Mouse (Mus musculus) midbrain, embryonic 13.5 days (tissue): ENCODE data around the gene Cald1. TPM values are rescaled to one million over a fixed set of nuclear protein-coding genes. Genes with fewer than 3 reads are reported as not detected.

Experiments used
- ATAC-seq: fragments of 200-750 bp; cut with Nextera tagmentation; 2 replicates; pipeline ENCODE4 v1.8.0; 2017; ENCODE audit warnings: mild to moderate bottlenecking, moderate TSS enrichment, moderate library complexity
- H3K27ac ChIP-seq: fragments of 300-500 bp; sonication (generic); 2 replicates; pipeline ENCODE4 v1.5.1; 2015; ENCODE audit warnings: inconsistent platforms, mild to moderate bottlenecking, moderate library complexity
- H3K27me3 ChIP-seq: fragments of 300-500 bp; sonication (generic); 2 replicates; pipeline ENCODE4 v1.6.1; 2015; ENCODE audit warnings: mild to moderate bottlenecking, inconsistent platforms
- H3K36me3 ChIP-seq: fragments of 300-500 bp; sonication (generic); 2 replicates; pipeline ENCODE4 v1.6.1; 2015; ENCODE audit warnings: mild to moderate bottlenecking, inconsistent platforms
- H3K4me1 ChIP-seq: fragments of 300-500 bp; sonication (generic); replicated peaks from 2 replicates; pipeline ENCODE4 v1.6.1; 2015; ENCODE audit warnings: inconsistent platforms
- H3K4me2 ChIP-seq: fragments of 300-500 bp; sonication (generic); replicated peaks from 2 replicates; pipeline ENCODE4 v1.6.1; 2015; ENCODE audit warnings: moderate library complexity, mild to moderate bottlenecking, inconsistent platforms
- H3K4me3 ChIP-seq: fragments of 300-500 bp; sonication (generic); replicated peaks from 2 replicates; pipeline ENCODE4 v1.5.1; 2015; ENCODE audit warnings: mild to moderate bottlenecking, inconsistent platforms
- H3K9ac ChIP-seq: fragments of 300-500 bp; sonication (generic); replicated peaks from 2 replicates; pipeline ENCODE4 v1.6.1; 2015; ENCODE audit warnings: mild to moderate bottlenecking, inconsistent platforms
- H3K9me3 ChIP-seq: fragments of 300-500 bp; sonication (generic); 2 replicates; pipeline ENCODE4 v1.6.1; 2016; ENCODE audit warnings: mild to moderate bottlenecking, inconsistent platforms
- WGBS: fragments of 180-500 bp; shearing (Covaris S2); methylation state at CpG from one replicate; pipeline ENCODE4 v1.1.7; 2015; 5-methylcytosine and 5-hydroxymethylcytosine counted together
- polyA plus RNA-seq: library from polyadenylated mRNA; unstranded; fragments of >200 nt; fragmentation: Nextera tagmentation; extraction: Ambion mirVana; gene quantifications from 2 replicates; pipeline ENCODE4 v1.2.1, GENCODE M21; 2015

Cald1 gene
- polyA plus RNA-seq, 1 experiment from 2014 or later: 83.7 TPM

- no peak for ATAC-seq
- 15% methylated on average over 1 of the region's 1 CpGs for WGBS
- Histone ChIP-seq H3K27ac (no peak overlapping the region), H3K4me1 (no peaks in the 10 kb centered on the region), H3K36me3 (no peaks in the 10 kb centered on the region), H3K9ac (no peak overlapping the region), H3K9me3 (no peaks in the 10 kb centered on the region), H3K4me2 (no peak overlapping the region), H3K27me3 (no peaks in the 10 kb centered on the region), H3K4me3 (no peak overlapping the region)
These were observed 21.9 kb downstream of the Cald1 start for GRCm38 (mm10) chr6:34620242-34620641.

GRCm38 (mm10) chr6:34622865-34623264 is 24.6 kb downstream of the Cald1 start:
- Histone ChIP-seq H3K4me1 (no peaks in the 10 kb centered on the region), H3K27me3 (no peaks in the 10 kb centered on the region), H3K4me2 (no peak overlapping the region), H3K9me3 (no peaks in the 10 kb centered on the region), H3K27ac (no peak overlapping the region), H3K36me3 (no peaks in the 10 kb centered on the region), H3K9ac (no peak overlapping the region), H3K4me3 (no peak overlapping the region)
- 61% methylated on average over 6 of the region's 6 CpGs for WGBS
- no peak for ATAC-seq

GRCm38 (mm10) chr6:34623290-34623689 is 25.0 kb downstream of the Cald1 start:
- ATAC-seq: no peak
- Histone ChIP-seq H3K4me1 (no peaks in the 10 kb centered on the region), H3K4me3 (no peak overlapping the region), H3K36me3 (no peaks in the 10 kb centered on the region), H3K27me3 (no peaks in the 10 kb centered on the region), H3K27ac (no peak overlapping the region), H3K9me3 (no peaks in the 10 kb centered on the region), H3K9ac (no peak overlapping the region), H3K4me2 (no peak overlapping the region)
- WGBS: 48% methylated on average over 7 of the region's 7 CpGs

- Histone ChIP-seq H3K4me3 (no peak overlapping the region), H3K4me1 (no peaks in the 10 kb centered on the region), H3K9me3 (no peaks in the 10 kb centered on the region), H3K27me3 (no peaks in the 10 kb centered on the region), H3K4me2 (no peak overlapping the region), H3K9ac (no peak overlapping the region), H3K36me3 (no peaks in the 10 kb centered on the region), H3K27ac (no peak overlapping the region)
- WGBS: 84% methylated on average over 3 of the region's 3 CpGs
- no peak for ATAC-seq
These were observed 26.2 kb downstream of the Cald1 start for GRCm38 (mm10) chr6:34624536-34624935.

- Histone ChIP-seq H3K27ac (no peak overlapping the region), H3K27me3 (no peaks in the 10 kb centered on the region), H3K4me1 (no peaks in the 10 kb centered on the region), H3K36me3 (no peaks in the 10 kb centered on the region), H3K9me3 (no peaks in the 10 kb centered on the region), H3K4me2 (no peak overlapping the region), H3K4me3 (no peak overlapping the region), H3K9ac (no peak overlapping the region)
- WGBS: 89% methylated on average over 8 of the region's 8 CpGs
- ATAC-seq: no peak
These were observed 28.4 kb downstream of the Cald1 start for GRCm38 (mm10) chr6:34626586-34627245.

GRCm38 (mm10) chr6:34628131-34628530 is 29.8 kb downstream of the Cald1 start:
- no peak overlapping the region for H3K9ac ChIP-seq
- no peak for ATAC-seq
- WGBS: 70% methylated on average over 1 of the region's 1 CpGs
- H3K27ac ChIP-seq: no peak overlapping the region
- no peak overlapping the region for H3K4me2 ChIP-seq
- H3K4me1 ChIP-seq: no peaks in the 10 kb centered on the region
- H3K4me3 ChIP-seq: no peak overlapping the region
- H3K9me3 ChIP-seq: no peaks in the 10 kb centered on the region
- H3K27me3 ChIP-seq: no peaks in the 10 kb centered on the region
- H3K36me3 ChIP-seq: no peaks in the 10 kb centered on the region

GRCm38 (mm10) chr6:34633776-34634175 is 35.5 kb downstream of the Cald1 start:
- H3K9ac ChIP-seq: no peak overlapping the region
- no peak overlapping the region for H3K4me2 ChIP-seq
- no peak overlapping the region for H3K27ac ChIP-seq
- no peak for ATAC-seq
- H3K9me3 ChIP-seq: no peaks in the 10 kb centered on the region
- no peaks in the 10 kb centered on the region for H3K27me3 ChIP-seq
- peaks cover 5% of the 10 kb centered on the region for H3K4me1 ChIP-seq
- no peak overlapping the region for H3K4me3 ChIP-seq
- H3K36me3 ChIP-seq: no peaks in the 10 kb centered on the region
- 87% methylated on average over 3 of the region's 3 CpGs for WGBS

- H3K9ac ChIP-seq: no peak overlapping the region
- no peak overlapping the region for H3K4me2 ChIP-seq
- H3K27ac ChIP-seq: no peak overlapping the region
- 64% methylated on average over 10 of the region's 10 CpGs for WGBS
- no peaks in the 10 kb centered on the region for H3K27me3 ChIP-seq
- H3K9me3 ChIP-seq: no peaks in the 10 kb centered on the region
- H3K4me3 ChIP-seq: no peak overlapping the region
- ATAC-seq: no peak
- no peaks in the 10 kb centered on the region for H3K36me3 ChIP-seq
- peaks cover 6% of the 10 kb centered on the region for H3K4me1 ChIP-seq
These were observed 39.5 kb downstream of the Cald1 start for GRCm38 (mm10) chr6:34637588-34638438.

- H3K9ac ChIP-seq: no peak overlapping the region
- H3K27ac ChIP-seq: no peak overlapping the region
- H3K9me3 ChIP-seq: no peaks in the 10 kb centered on the region
- H3K4me2 ChIP-seq: no peak overlapping the region
- no peaks in the 10 kb centered on the region for H3K27me3 ChIP-seq
- 16% methylated on average over 2 of the region's 2 CpGs for WGBS
- ATAC-seq: no peak
- H3K4me1 ChIP-seq: peaks cover 6% of the 10 kb centered on the region
- no peaks in the 10 kb centered on the region for H3K36me3 ChIP-seq
- no peak overlapping the region for H3K4me3 ChIP-seq
These were observed 40.4 kb downstream of the Cald1 start for GRCm38 (mm10) chr6:34638667-34639066.

- peaks cover 6% of the 10 kb centered on the region for H3K4me1 ChIP-seq
- no peaks in the 10 kb centered on the region for H3K27me3 ChIP-seq
- no peak overlapping the region for H3K4me2 ChIP-seq
- no peak overlapping the region for H3K9ac ChIP-seq
- H3K9me3 ChIP-seq: no peaks in the 10 kb centered on the region
- H3K27ac ChIP-seq: no peak overlapping the region
- H3K4me3 ChIP-seq: no peak overlapping the region
- H3K36me3 ChIP-seq: no peaks in the 10 kb centered on the region
- ATAC-seq: no peak
- WGBS: 91% methylated on average over 9 of the region's 9 CpGs
These were observed 41.9 kb downstream of the Cald1 start for GRCm38 (mm10) chr6:34640226-34640625.

GRCm38 (mm10) chr6:34641081-34641480 is 42.8 kb downstream of the Cald1 start:
- Histone ChIP-seq H3K27me3 (no peaks in the 10 kb centered on the region), H3K9ac (no peak overlapping the region), H3K4me2 (no peak overlapping the region), H3K36me3 (no peaks in the 10 kb centered on the region), H3K27ac (no peak overlapping the region), H3K9me3 (no peaks in the 10 kb centered on the region), H3K4me3 (no peak overlapping the region), H3K4me1 (peaks cover 6% of the 10 kb centered on the region)
- no peak for ATAC-seq

GRCm38 (mm10) chr6:34642075-34642547 is 43.8 kb downstream of the Cald1 start:
- peaks cover 6% of the 10 kb centered on the region for H3K4me1 ChIP-seq
- H3K4me3 ChIP-seq: no peak overlapping the region
- no peaks in the 10 kb centered on the region for H3K27me3 ChIP-seq
- H3K36me3 ChIP-seq: no peaks in the 10 kb centered on the region
- no peak overlapping the region for H3K27ac ChIP-seq
- WGBS: 89% methylated on average over 5 of the region's 5 CpGs
- ATAC-seq: no peak
- no peak overlapping the region for H3K4me2 ChIP-seq
- no peak overlapping the region for H3K9ac ChIP-seq
- no peaks in the 10 kb centered on the region for H3K9me3 ChIP-seq
